Mouse (Mus musculus): ENCODE measurements around the gene Cox10.

DNA sequence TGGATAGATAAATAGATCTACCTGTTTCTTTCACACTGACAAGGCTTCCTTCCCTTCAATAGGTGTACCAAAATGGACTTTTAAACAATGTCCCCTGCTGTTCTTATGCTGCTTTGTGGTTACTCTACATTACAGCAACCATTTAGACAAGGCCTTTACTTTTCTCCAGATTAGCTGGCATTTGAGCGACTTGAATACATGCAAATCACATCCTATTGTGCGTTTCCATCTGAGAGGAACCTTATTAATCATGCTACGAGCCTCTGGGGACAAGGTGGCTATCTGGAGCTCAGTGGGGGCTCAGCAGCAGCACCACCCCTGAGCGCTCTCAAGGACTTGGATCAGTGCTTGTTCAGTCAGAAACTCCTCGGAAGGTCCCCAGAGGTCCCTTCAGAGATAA, 61.1 kb downstream of the Cox10 start:
- no peak for TF ChIP-seq CTCF (IDR thresholded peaks at IDR 0.05; ENCODE audit: extremely low read depth, insufficient read depth, low read length)
- TF ChIP-seq POLR2A (IDR thresholded peaks at IDR 0.05; ENCODE audit: extremely low read depth, insufficient read depth, low read length): no peak

Data from cortical plate, adult 2 months (tissue).